Mouse (Mus musculus) left cerebral cortex, adult 18-20 months (tissue): ENCODE measurements around the gene Cxcr5. TPM values are rescaled to one million over a fixed set of nuclear protein-coding genes. Genes with fewer than 3 reads are reported as not detected.

ENCODE experiments used
- DNase-seq, 2 experiments: peaks; one replicate each; pipeline ENCODE4 v3.0.0; 2021 to 2022; ENCODE audit warnings: low spot score in 2 of 2, mixed read lengths in 1 of 2
- total RNA-seq, 2 experiments: library from RNA; stranded (reverse); gene quantifications; 2 replicates each; pipeline ENCODE4 v1.2.3; 2021

Gene Cxcr5
- total RNA-seq, 2 experiments from 2014 or later = not detected

- DNase-seq = no peak
Observed at GRCm38 (mm10) chr9:44495810-44496344, 65.8 kb downstream of the Cxcr5 start.

- DNase-seq = no peak
Observed at GRCm38 (mm10) chr9:44494863-44495809, 66.5 kb downstream of the Cxcr5 start.

GRCm38 (mm10) chr9:44494261-44494862, 67.3 kb downstream of the Cxcr5 start:
- DNase-seq = no peak

GRCm38 (mm10) chr9:44492631-44493461, 68.8 kb downstream of the Cxcr5 start:
- DNase-seq = no peak

- no peak for DNase-seq
Observed at GRCm38 (mm10) chr9:44491351-44491750, 70.3 kb downstream of the Cxcr5 start.

GRCm38 (mm10) chr9:44490086-44490967, 71.3 kb downstream of the Cxcr5 start:
- no peak for DNase-seq

GRCm38 (mm10) chr9:44489651-44490085, 72.0 kb downstream of the Cxcr5 start:
- no peak for DNase-seq

GRCm38 (mm10) chr9:44488855-44489381, 72.8 kb downstream of the Cxcr5 start:
- no peak for DNase-seq

- DNase-seq = no peak
Observed at GRCm38 (mm10) chr9:44488416-44488815, 73.3 kb downstream of the Cxcr5 start.

GRCm38 (mm10) chr9:44487441-44487840, 74.2 kb downstream of the Cxcr5 start:
- no peak for DNase-seq

- DNase-seq = no peak
Observed at GRCm38 (mm10) chr9:44486741-44487421, 74.8 kb downstream of the Cxcr5 start.

GRCm38 (mm10) chr9:44486335-44486734, 75.3 kb downstream of the Cxcr5 start:
- no peak for DNase-seq

GRCm38 (mm10) chr9:44485516-44486161, 76.0 kb downstream of the Cxcr5 start:
- DNase-seq = no peak

GRCm38 (mm10) chr9:44485105-44485515, 76.6 kb downstream of the Cxcr5 start:
- no peak for DNase-seq

GRCm38 (mm10) chr9:44484311-44485104, 77.2 kb downstream of the Cxcr5 start:
- DNase-seq = no peak

- peak; percentile 51 to 59 for DNase-seq
Observed at GRCm38 (mm10) chr9:44483510-44484044, 78.1 kb downstream of the Cxcr5 start.

- DNase-seq = no peak
Observed at GRCm38 (mm10) chr9:44483041-44483509, 78.6 kb downstream of the Cxcr5 start.
